Mouse (Mus musculus) natural killer cell, adult 2 months (primary cell): Measurements from ENCODE around the gene 1700061G19Rik.
A peak's percentile ranks its signal among the peaks of the same experiment; 100 is the strongest.

Experiments used
- DNase-seq, 2 experiments: peaks; one replicate each; pipeline ENCODE4 v3.0.0; 2022; ENCODE audit warnings: low spot score in 2 of 2

1700061G19Rik gene

GRCm38 (mm10) chr17:56874936-56875651 lies at the start of gene 1700061G19Rik:
1700061G19Rik (plus strand) TSS chr17:56875477.
- no peak for DNase-seq

- no peak for DNase-seq
These were observed 48.6 kb upstream of the 1700061G19Rik start for GRCm38 (mm10) chr17:56826718-56827117.

GRCm38 (mm10) chr17:56829171-56829570 lies 46.1 kb upstream of the 1700061G19Rik start:
- no peak for DNase-seq

GRCm38 (mm10) chr17:56829795-56830194 lies 45.5 kb upstream of the 1700061G19Rik start:
- no peak for DNase-seq

- DNase-seq = no peak
These were observed 44.7 kb upstream of the 1700061G19Rik start, which contains the start of gene Rfx2 for GRCm38 (mm10) chr17:56830411-56831110. Rfx2 (minus strand) TSS chr17:56831013.

GRCm38 (mm10) chr17:56831111-56831816 lies 44.0 kb upstream of the 1700061G19Rik start:
- DNase-seq = peak; percentile 97 to 99

- DNase-seq = no peak
These were observed 42.4 kb upstream of the 1700061G19Rik start for GRCm38 (mm10) chr17:56832918-56833317.

GRCm38 (mm10) chr17:56833381-56833780 lies 41.9 kb upstream of the 1700061G19Rik start:
- DNase-seq = no peak

- DNase-seq = no peak
These were observed 38.9 kb upstream of the 1700061G19Rik start for GRCm38 (mm10) chr17:56836336-56836735.

GRCm38 (mm10) chr17:56840524-56840923 lies 34.8 kb upstream of the 1700061G19Rik start:
- DNase-seq = no peak

GRCm38 (mm10) chr17:56842173-56842572 lies 33.1 kb upstream of the 1700061G19Rik start:
- DNase-seq = no peak

GRCm38 (mm10) chr17:56843678-56844077 lies 31.6 kb upstream of the 1700061G19Rik start:
- no peak for DNase-seq

- DNase-seq = no peak
These were observed 26.5 kb upstream of the 1700061G19Rik start for GRCm38 (mm10) chr17:56848785-56849184.

GRCm38 (mm10) chr17:56849710-56850109 lies 25.6 kb upstream of the 1700061G19Rik start:
- DNase-seq = no peak

- DNase-seq = no peak
These were observed 24.1 kb upstream of the 1700061G19Rik start for GRCm38 (mm10) chr17:56851167-56851566.

- no peak for DNase-seq
These were observed 19.9 kb upstream of the 1700061G19Rik start for GRCm38 (mm10) chr17:56855421-56855820.

- peak; percentile 48 to 71 for DNase-seq
These were observed 17.1 kb upstream of the 1700061G19Rik start for GRCm38 (mm10) chr17:56858216-56858615.

GRCm38 (mm10) chr17:56858922-56859321 lies 16.4 kb upstream of the 1700061G19Rik start:
- DNase-seq = no peak

- DNase-seq = no peak
These were observed 14.1 kb upstream of the 1700061G19Rik start for GRCm38 (mm10) chr17:56861197-56861596.

- DNase-seq = no peak
These were observed 9.2 kb upstream of the 1700061G19Rik start for GRCm38 (mm10) chr17:56866071-56866470.

GRCm38 (mm10) chr17:56869481-56869977 lies 5.7 kb upstream of the 1700061G19Rik start:
- no peak for DNase-seq

- no peak for DNase-seq
These were observed 4.9 kb upstream of the 1700061G19Rik start for GRCm38 (mm10) chr17:56870287-56870953.
